Mouse (Mus musculus) ZHBTc4 (cell line): Measurements from ENCODE around the gene Phc2.

Experiments
- DNase-seq: peaks from one replicate; pipeline ENCODE4 v3.0.0-alpha.2; 2011; ENCODE audit warnings: low read depth, low spot score

The Phc2 gene

DNA sequence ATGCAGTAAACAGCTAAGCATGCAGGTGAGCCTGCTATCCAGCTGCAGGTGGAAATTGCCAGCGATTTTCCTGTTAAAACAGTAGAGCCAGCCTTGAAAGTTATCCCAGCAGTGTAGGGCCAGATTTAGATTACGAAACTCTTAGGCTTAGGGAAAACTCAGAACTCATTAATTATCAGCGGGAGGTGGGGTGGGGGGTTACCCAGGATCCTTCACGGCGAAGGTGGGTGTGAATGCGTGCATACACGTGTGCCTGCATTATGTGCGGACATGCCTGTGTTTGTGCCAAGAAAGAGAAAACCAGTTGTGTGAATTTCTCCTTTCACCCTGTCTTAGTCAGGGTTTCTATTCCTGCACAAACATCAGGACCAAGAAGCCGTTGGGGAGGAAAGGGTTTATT is 62.2 kb downstream of the Phc2 start:
- DNase-seq: peak; percentile 21

GRCm38 (mm10) chr4:128720110-128720509 is 65.6 kb downstream of the Phc2 start:
- DNase-seq: no peak

GRCm38 (mm10) chr4:128721061-128721648 is 66.7 kb downstream of the Phc2 start:
- no peak for DNase-seq

DNA sequence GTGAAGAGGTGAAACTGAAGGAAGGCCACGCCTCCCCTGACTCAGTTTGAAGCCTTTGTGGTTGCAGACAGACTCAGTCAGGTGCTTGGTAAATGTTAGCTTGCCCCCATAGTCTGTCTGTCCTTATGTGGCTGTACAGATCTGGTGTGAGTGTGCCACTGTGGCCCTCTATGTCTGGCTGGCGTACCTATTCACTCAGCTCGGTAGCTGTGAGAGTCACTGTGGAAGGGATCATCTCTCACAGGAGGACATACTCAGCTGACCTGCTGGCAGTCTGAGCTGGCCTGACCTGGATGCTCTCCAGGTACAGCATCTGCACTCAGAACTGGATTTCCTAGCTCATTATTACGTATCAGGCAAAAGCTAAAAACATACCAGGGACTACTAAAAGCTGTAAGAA is 67.3 kb downstream of the Phc2 start:
- no peak for DNase-seq

GRCm38 (mm10) chr4:128722932-128723331 is 68.4 kb downstream of the Phc2 start:
- DNase-seq: no peak

DNA sequence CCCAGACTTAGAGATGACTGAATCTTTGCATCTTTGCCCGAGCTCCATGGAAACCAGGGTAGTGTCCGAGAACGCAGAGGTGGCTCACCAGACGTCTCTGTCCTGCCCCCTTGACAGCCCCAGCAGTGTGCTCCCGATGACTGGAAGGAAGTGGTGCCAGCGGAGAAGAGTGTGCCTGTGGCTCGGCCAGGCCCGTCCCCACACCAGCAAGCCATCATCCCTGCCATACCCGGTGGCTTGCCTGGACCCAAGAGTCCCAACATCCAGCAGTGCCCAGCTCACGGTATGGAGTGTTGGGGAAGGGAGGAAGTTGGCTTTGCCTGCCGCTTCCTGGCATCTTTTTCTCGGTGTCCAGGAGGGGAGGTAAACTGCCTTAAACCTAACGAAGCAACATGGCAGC is 68.9 kb downstream of the Phc2 start:
- no peak for DNase-seq

- no peak for DNase-seq
Observed at GRCm38 (mm10) chr4:128724059-128724458, 69.6 kb downstream of the Phc2 start.

GRCm38 (mm10) chr4:128727019-128727720 is 72.7 kb downstream of the Phc2 start:
- peak; percentile 75 for DNase-seq

- no peak for DNase-seq
Observed at GRCm38 (mm10) chr4:128727721-128728430, 73.4 kb downstream of the Phc2 start.

GRCm38 (mm10) chr4:128728431-128728851 is 73.9 kb downstream of the Phc2 start:
- DNase-seq: peak; percentile 57

DNA sequence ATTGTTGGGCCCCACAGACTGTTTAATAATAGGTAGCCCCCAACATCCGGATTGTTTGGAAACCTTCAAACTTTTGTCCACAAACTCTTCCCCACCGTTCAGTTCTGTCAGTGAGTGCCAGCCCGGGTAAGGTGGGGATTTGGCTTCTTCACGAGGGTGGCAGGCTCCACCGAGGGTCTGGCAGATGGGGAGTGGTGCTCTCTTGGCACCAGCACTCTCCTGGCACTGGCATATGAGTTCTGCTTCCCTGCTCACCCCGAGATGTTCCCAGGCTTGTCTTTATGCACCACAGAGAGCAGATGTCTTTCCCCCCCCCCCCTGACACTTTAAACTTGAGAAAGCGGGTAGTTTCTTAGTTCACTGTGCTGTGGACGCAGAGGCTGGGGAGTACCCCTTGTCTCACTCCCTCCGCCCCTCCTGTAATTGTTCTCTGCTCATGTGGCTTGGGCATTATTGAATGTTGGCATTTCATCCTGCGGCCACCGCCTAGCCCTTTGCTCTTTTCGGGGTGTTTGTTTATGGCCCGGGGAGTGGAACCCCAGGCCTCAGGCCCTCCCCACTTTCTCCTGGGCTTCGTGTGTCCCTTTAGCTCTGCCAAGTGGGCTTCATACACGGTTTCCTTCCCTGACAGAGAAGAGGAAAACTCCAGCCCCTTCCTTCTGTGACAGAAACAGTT is 74.7 kb downstream of the Phc2 start:
- no peak for DNase-seq

DNA sequence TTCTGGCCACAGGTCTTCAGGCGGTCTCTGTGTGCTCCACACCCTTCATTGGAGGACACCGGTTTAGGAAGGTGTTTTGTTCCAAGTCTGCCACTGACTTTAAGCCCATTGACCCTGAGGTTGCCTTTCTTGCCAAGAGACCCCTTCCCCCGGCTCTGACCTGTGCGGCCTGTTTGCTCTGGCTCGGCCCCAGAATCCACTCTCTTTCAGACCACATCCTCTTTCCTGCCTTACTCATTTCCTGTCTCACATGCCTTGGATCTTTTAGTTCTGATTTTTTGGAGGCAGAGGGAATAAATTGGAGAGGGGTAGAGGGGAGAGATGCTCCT is 75.2 kb downstream of the Phc2 start:
- DNase-seq: no peak

DNA sequence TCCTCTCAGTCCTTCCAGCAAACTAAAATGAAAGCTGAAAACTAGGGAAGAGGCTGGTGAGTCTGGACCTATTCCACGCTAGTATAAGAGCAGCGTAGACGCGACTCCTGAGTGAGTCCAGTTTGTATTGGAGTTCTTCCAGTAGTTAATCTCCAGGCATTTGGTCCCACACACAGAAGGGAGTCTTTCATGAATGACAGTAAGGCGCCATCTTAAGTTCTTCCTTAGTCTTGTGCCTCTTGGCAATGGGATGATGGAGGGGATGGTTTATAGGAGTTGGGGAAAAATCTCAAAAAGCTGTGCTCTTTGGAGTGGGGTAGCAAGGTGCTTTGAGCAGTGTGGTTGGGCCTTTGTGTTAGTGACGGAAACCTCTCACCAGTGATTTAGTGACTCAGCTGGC is 75.8 kb downstream of the Phc2 start:
- no peak for DNase-seq

DNA sequence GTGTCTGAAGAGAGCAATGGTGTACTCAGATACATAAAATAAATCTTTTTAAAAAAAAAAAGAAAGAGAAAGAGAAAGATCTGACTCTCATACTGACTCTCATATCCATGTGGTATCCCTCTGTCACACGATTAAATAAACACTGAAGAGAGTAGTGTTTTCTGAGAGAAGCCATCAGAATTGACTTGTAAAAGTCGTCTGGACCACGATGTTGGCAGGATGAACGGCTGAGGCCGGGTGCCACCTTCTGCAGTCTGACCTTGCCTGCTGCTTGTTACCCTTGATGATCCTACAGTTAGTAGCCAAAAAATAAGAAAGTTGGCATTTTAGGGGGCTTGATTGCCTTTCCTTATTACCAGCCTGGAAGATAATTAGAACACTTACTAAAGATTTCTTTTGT is 78.3 kb downstream of the Phc2 start:
- no peak for DNase-seq

DNA sequence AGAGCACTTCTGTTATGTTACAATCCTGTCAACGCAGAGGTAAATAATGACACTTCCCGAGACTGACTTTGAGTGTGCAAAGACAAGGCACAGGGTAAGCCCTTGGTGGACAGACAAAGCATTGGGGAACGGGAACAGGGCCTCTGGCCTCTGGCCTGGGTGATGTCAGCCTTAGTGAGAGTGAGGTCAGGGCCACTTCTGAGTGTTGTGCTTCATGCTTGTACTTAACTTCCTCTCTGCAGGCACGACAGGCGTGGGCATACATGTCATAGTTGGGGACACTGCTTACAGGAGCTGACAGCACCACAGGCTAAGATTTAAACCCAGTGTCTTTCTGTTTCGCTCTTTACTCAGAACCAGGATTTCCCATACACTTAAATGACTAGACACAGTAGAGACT is 79.0 kb downstream of the Phc2 start:
- no peak for DNase-seq

- peak; percentile 24 for DNase-seq
Observed at GRCm38 (mm10) chr4:128734217-128734616, 79.7 kb downstream of the Phc2 start.

- peak; percentile 85 for DNase-seq
Observed at GRCm38 (mm10) chr4:128734721-128735671, 80.5 kb downstream of the Phc2 start.

- DNase-seq: peak; percentile 96
Observed at GRCm38 (mm10) chr4:128737137-128737589, 82.7 kb downstream of the Phc2 start.

GRCm38 (mm10) chr4:128737825-128738610 is 83.5 kb downstream of the Phc2 start:
- peak; percentile 51 for DNase-seq

- DNase-seq: no peak
Observed at GRCm38 (mm10) chr4:128740878-128741277, 86.4 kb downstream of the Phc2 start.
